Mouse (Mus musculus) midbrain, postnatal 0 days (tissue): ENCODE measurements around the gene Megf9. TPM values are rescaled to one million over a fixed set of nuclear protein-coding genes. Genes with fewer than 3 reads are reported as not detected.

Experiments
- ATAC-seq: fragments of 200-750 bp; cut with Nextera tagmentation; 2 replicates; pipeline ENCODE4 v1.8.0; 2017; ENCODE audit warnings: moderate number of reproducible peaks, mild to moderate bottlenecking, moderate TSS enrichment, moderate library complexity; ENCODE audit not compliant: low FRiP score
- DNase-seq: peaks from one replicate; pipeline ENCODE4 v3.0.0-alpha.2; 2015; ENCODE audit warnings: low spot score
- H3K27ac ChIP-seq: fragments of 300-500 bp; sonication (generic); 2 replicates; pipeline ENCODE4 v1.5.1; 2014; ENCODE audit warnings: low read depth, mild to moderate bottlenecking, low read length, mixed read lengths
- H3K27me3 ChIP-seq: fragments of 300-500 bp; sonication (generic); 2 replicates; pipeline ENCODE4 v1.6.1; 2014; ENCODE audit warnings: low read length, control low read depth, mixed read lengths; ENCODE audit not compliant: insufficient read depth
- H3K36me3 ChIP-seq: fragments of 300-500 bp; sonication (generic); 2 replicates; pipeline ENCODE4 v1.6.1; 2014; ENCODE audit warnings: low read length, control low read depth, mixed read lengths; ENCODE audit not compliant: insufficient read depth
- H3K4me1 ChIP-seq: fragments of 300-500 bp; sonication (generic); 2 replicates; pipeline ENCODE4 v1.6.1; 2014; ENCODE audit warnings: mild to moderate bottlenecking, control low read depth, antibody characterized with exemption, low read length, mixed read lengths; ENCODE audit not compliant: insufficient read depth
- H3K4me2 ChIP-seq: fragments of 300-500 bp; sonication (generic); 2 replicates; pipeline ENCODE4 v1.6.1; 2014; ENCODE audit warnings: low read depth, mild to moderate bottlenecking, low read length, mixed read lengths; ENCODE audit not compliant: poor library complexity, severe bottlenecking
- H3K4me3 ChIP-seq: fragments of 300-500 bp; sonication (generic); 2 replicates; pipeline ENCODE4 v1.5.1; 2014; ENCODE audit warnings: low read depth, mild to moderate bottlenecking, low read length, moderate library complexity
- H3K9ac ChIP-seq: fragments of 300-500 bp; sonication (generic); replicated peaks from 2 replicates; pipeline ENCODE4 v1.6.1; 2014; ENCODE audit warnings: mild to moderate bottlenecking, low read length, moderate library complexity, mixed read lengths; ENCODE audit not compliant: poor library complexity, severe bottlenecking
- H3K9me3 ChIP-seq: fragments of 300-500 bp; sonication (generic); 2 replicates; pipeline ENCODE4 v1.6.1; 2016; ENCODE audit warnings: low read length, control low read depth
- CTCF ChIP-seq: IDR thresholded peaks from 2 replicates; pipeline ENCODE4 v1.5.1; 2016; ENCODE audit warnings: antibody characterized with exemption, mild to moderate bottlenecking
- WGBS: fragments of 180-500 bp; shearing (Covaris S2); extraction: QIAGEN DNeasy Blood & Tissue Kit; methylation state at CpG from one replicate; pipeline ENCODE4 v1.1.7; 2014; 5-methylcytosine and 5-hydroxymethylcytosine counted together
- polyA plus RNA-seq: library from polyadenylated mRNA; unstranded; fragments of >200 nt; fragmentation: Nextera tagmentation; extraction: Ambion mirVana; gene quantifications from 2 replicates; pipeline ENCODE4 v1.2.1, GENCODE M21; 2015
- total RNA-seq: library from RNA; depleted of rRNA; stranded (reverse); fragments of >200 nt; gene quantifications from 2 replicates; pipeline ENCODE4 v1.2.3, GENCODE M21; 2014

Megf9 gene
- total and polyA plus RNA-seq, 2 experiments from 2014 or later, result 30.1 to 66.3 TPM

GRCm38 (mm10) chr4:70516289-70516688 is 18.5 kb downstream of the Megf9 start:
- no peak for TF ChIP-seq CTCF
- 90% methylated on average over 6 of the region's 6 CpGs for WGBS

GRCm38 (mm10) chr4:70515514-70515913 is 19.3 kb downstream of the Megf9 start:
- no peak overlapping the region for H3K9ac ChIP-seq
- DNase-seq (no peak), ATAC-seq (no peak)
- no peak for TF ChIP-seq CTCF
- H3K27me3 ChIP-seq, result no peaks in the 10 kb centered on the region
- H3K36me3 ChIP-seq, result no peaks in the 10 kb centered on the region
- H3K4me1 ChIP-seq, result no peaks in the 10 kb centered on the region
- no peaks in the 10 kb centered on the region for H3K9me3 ChIP-seq
- no peak overlapping the region for H3K4me3 ChIP-seq
- no peak overlapping the region for H3K27ac ChIP-seq
- H3K4me2 ChIP-seq, result no peak overlapping the region

More at GRCm38 (mm10) chr4:70516289-70516688, 18.5 kb downstream of the Megf9 start:
- Histone ChIP-seq H3K4me3 (no peak overlapping the region), H3K27me3 (no peaks in the 10 kb centered on the region), H3K27ac (no peak overlapping the region), H3K4me1 (no peaks in the 10 kb centered on the region), H3K36me3 (no peaks in the 10 kb centered on the region), H3K9me3 (no peaks in the 10 kb centered on the region), H3K4me2 (no peak overlapping the region), H3K9ac (no peak overlapping the region)
- ATAC-seq, result no peak
- no peak for DNase-seq

DNA sequence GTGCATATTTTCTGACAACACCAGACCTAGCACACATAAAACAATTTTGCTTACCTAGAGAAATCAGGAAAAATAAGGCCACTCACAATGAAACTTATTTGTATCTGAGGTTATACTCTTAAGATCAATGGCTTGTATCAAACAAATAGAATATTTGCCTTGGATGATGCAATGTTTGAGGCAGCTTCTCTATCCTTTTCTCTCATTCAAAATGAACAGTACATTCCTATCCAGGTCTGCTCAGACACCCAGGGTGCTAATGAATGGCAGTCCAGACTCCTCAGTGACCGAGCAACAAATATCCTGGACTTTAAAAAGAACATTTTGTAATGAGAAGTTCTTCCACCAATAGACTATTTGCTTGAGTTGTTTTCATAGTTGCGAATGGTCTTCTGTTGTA is 24.8 kb downstream of the Megf9 start:
- H3K9ac ChIP-seq, result no peak overlapping the region
- no peak overlapping the region for H3K4me2 ChIP-seq
- 63% methylated on average over 2 of the region's 2 CpGs for WGBS
- no peaks in the 10 kb centered on the region for H3K27me3 ChIP-seq
- TF ChIP-seq CTCF, result no peak
- no peaks in the 10 kb centered on the region for H3K36me3 ChIP-seq
- no peak for ATAC-seq
- H3K4me3 ChIP-seq, result no peak overlapping the region
- 0 out of 2 replicates have a peak, but pooled peaks cover 3% of the 10 kb centered on the region for H3K4me1 ChIP-seq
- no peak overlapping the region for H3K27ac ChIP-seq
- no peaks in the 10 kb centered on the region for H3K9me3 ChIP-seq
- DNase-seq, result no peak

DNA sequence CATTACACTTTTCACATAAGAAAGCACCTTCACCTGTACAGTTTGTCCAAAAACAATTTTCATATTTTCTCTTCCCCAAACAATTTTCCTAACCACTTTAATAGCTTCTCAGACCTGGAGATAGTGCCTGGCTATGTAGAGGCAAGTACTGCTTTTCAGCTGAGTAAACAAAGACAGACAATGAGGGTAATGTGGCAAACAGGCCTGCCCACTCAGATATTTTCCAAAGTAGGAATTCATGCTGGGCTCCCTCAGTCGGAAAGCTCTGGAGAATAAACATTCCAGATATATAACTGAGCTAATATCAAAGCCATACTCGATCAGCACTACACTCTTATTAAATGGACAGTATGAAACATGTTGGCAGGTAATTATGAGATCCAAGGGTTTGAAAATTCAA is 25.2 kb downstream of the Megf9 start:
- no peak for ATAC-seq
- H3K4me2 ChIP-seq, result no peak overlapping the region
- TF ChIP-seq CTCF, result no peak

DNA sequence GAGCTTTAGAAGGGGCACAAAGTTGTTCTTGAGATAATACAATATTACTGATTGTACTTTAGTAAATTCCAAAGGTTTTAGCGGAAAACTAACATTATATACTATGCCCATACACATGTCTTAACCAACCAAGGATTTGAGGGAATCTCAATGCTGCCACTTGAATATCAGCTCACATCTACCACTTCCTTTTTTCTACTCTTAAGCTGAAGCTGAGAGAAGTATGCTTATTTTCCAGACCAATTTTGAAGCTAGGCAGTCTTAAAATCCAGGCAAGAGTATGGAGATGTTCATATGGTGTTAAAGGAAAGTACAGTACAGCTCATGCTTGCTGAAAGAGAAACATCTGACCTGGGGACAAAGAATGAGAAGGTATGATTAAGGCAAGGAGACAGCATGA is 26.6 kb downstream of the Megf9 start:
- H3K9ac ChIP-seq, result no peak overlapping the region
- H3K4me1 ChIP-seq, result 0 out of 2 replicates have a peak, but pooled peaks cover 3% of the 10 kb centered on the region
- no peak overlapping the region for H3K4me3 ChIP-seq
- 97% methylated on average over 1 of the region's 1 CpGs for WGBS
- ATAC-seq (no peak), DNase-seq (no peak)
- H3K4me2 ChIP-seq, result no peak overlapping the region
- H3K36me3 ChIP-seq, result no peaks in the 10 kb centered on the region
- H3K27ac ChIP-seq, result no peak overlapping the region
- H3K27me3 ChIP-seq, result no peaks in the 10 kb centered on the region
- TF ChIP-seq CTCF, result no peak
- no peaks in the 10 kb centered on the region for H3K9me3 ChIP-seq

More for the DNA sequence above, 25.2 kb downstream of the Megf9 start:
- Histone ChIP-seq H3K4me1 (0 out of 2 replicates have a peak, but pooled peaks cover 3% of the 10 kb centered on the region), H3K4me3 (no peak overlapping the region), H3K27ac (no peak overlapping the region), H3K27me3 (no peaks in the 10 kb centered on the region), H3K9me3 (no peaks in the 10 kb centered on the region), H3K36me3 (no peaks in the 10 kb centered on the region), H3K9ac (no peak overlapping the region)
- 30% methylated on average over 2 of the region's 2 CpGs for WGBS
- DNase-seq, result peak; percentile 6

DNA sequence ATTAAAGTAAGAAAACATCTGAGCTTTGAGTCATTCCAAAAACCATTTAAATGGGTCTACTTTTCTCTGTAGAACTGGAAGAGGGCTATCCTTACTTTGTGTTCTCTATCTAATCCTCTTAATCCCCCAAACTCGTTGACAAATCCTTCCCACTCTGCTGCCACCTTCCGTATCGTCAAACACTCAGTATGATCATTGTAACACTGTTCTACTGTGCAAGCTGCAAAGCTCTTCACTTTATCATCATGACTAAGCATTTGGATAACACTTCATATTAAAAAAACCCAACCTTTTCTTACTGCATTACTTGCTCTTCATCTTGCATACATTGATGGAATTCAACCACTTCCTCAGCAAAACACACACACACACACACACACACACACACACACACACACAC is 28.8 kb downstream of the Megf9 start:
- H3K9ac ChIP-seq, result no peak overlapping the region
- H3K4me3 ChIP-seq, result no peak overlapping the region
- 23% methylated on average over 3 of the region's 3 CpGs for WGBS
- no peaks in the 10 kb centered on the region for H3K9me3 ChIP-seq
- ATAC-seq (no peak), DNase-seq (no peak)
- H3K27ac ChIP-seq, result no peak overlapping the region
- TF ChIP-seq CTCF, result no peak
- 0 out of 2 replicates have a peak, but pooled peaks cover 3% of the 10 kb centered on the region for H3K4me1 ChIP-seq
- no peaks in the 10 kb centered on the region for H3K36me3 ChIP-seq
- no peak overlapping the region for H3K4me2 ChIP-seq
- no peaks in the 10 kb centered on the region for H3K27me3 ChIP-seq
